Mouse (Mus musculus) heart, embryonic 10.5 days (tissue): ENCODE measurements around the gene Gpr153. TPM values are rescaled to one million over a fixed set of nuclear protein-coding genes. Genes with fewer than 3 reads are reported as not detected.
"Not testable (repeated sequence)": the region's sequence is repeated elsewhere in the genome, so short reads cannot be mapped to it uniquely, and the experiment has no call there.

Experiments
- DNase-seq: peaks from one replicate; pipeline ENCODE4 v3.0.0-alpha.2; 2017; ENCODE audit warnings: low spot score
- H3K27ac ChIP-seq: fragments of 300-500 bp; sonication (generic); 2 replicates; pipeline ENCODE4 v1.5.1; 2016; ENCODE audit warnings: mild to moderate bottlenecking
- H3K27me3 ChIP-seq: fragments of 300-500 bp; sonication (generic); 2 replicates; pipeline ENCODE4 v1.6.1; 2016; ENCODE audit warnings: mild to moderate bottlenecking; ENCODE audit not compliant: poor library complexity, insufficient read depth, severe bottlenecking
- H3K36me3 ChIP-seq: fragments of 300-500 bp; sonication (generic); 2 replicates; pipeline ENCODE4 v1.6.1; 2016; ENCODE audit warnings: mild to moderate bottlenecking, moderate library complexity
- H3K4me1 ChIP-seq: fragments of 300-500 bp; sonication (generic); 2 replicates; pipeline ENCODE4 v1.6.1; 2016; ENCODE audit warnings: mild to moderate bottlenecking
- H3K4me3 ChIP-seq: fragments of 300-500 bp; sonication (generic); 2 replicates; pipeline ENCODE4 v1.5.1; 2016; ENCODE audit warnings: mild to moderate bottlenecking, moderate library complexity
- H3K9me3 ChIP-seq: fragments of 300-500 bp; sonication (generic); 2 replicates; pipeline ENCODE4 v1.6.1; 2016; ENCODE audit warnings: mild to moderate bottlenecking, moderate library complexity
- WGBS: fragments of 180-500 bp; shearing (Covaris S2); methylation state at CpG from one replicate; pipeline ENCODE4 v1.1.7; 2016; 5-methylcytosine and 5-hydroxymethylcytosine counted together
- polyA plus RNA-seq: library from polyadenylated mRNA; unstranded; fragments of >200 nt; fragmentation: Nextera tagmentation; extraction: Ambion mirVana; gene quantifications from 2 replicates; pipeline ENCODE4 v1.2.1, GENCODE M21; 2016

The Gpr153 gene
- 5.5 and 6.3 TPM in 2 replicates for polyA plus RNA-seq

DNA sequence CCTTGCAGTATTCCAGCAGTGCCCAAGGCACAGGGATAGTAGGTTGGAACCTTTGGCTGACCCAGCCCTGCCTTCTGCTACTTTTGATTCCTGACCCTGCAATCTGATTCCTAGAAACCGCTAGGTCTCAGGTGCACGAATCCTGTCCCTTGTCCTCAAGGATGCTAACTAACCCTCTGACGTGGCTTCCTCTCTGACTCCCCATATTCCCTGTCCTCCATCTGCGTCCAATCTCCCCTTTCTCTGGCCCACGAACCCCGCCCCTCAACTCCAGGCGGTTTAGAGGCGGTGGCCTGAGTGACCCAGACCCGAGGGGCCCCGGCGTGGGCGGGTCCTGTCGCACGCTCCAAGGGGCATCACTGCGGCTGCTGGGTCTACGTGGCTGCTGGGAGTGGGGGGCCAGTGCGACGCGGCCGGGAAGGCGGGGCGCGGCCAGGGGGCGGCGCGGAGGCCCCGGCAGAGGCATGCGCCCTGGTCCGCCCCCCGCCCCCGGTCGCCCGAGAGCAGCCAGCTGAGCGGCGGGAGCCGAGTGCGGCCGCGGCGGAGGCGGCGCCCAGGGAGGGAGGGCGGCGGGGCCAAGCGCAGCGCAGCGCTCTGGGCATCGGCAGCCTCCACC is at the start of gene Gpr153:
Gene Gpr153 (plus strand): TSS at position 612 of the 616 bp plus-strand sequence.
- peak within 1 kb of the TSS; percentile 88 for H3K27ac ChIP-seq
- peak within 1 kb of the TSS; percentile 84 for H3K4me3 ChIP-seq
- peak; percentile 84 for DNase-seq
- WGBS: under 1% methylated on average over 46 of the region's 48 CpGs
- H3K36me3 ChIP-seq: no peaks in the 10 kb centered on the region
- peaks cover 65% of the 10 kb centered on the region for H3K27me3 ChIP-seq
- no peaks in the 10 kb centered on the region; the same call in 1 of the 2 replicates for H3K9me3 ChIP-seq
- peaks cover 67% of the 10 kb centered on the region for H3K4me1 ChIP-seq

DNA sequence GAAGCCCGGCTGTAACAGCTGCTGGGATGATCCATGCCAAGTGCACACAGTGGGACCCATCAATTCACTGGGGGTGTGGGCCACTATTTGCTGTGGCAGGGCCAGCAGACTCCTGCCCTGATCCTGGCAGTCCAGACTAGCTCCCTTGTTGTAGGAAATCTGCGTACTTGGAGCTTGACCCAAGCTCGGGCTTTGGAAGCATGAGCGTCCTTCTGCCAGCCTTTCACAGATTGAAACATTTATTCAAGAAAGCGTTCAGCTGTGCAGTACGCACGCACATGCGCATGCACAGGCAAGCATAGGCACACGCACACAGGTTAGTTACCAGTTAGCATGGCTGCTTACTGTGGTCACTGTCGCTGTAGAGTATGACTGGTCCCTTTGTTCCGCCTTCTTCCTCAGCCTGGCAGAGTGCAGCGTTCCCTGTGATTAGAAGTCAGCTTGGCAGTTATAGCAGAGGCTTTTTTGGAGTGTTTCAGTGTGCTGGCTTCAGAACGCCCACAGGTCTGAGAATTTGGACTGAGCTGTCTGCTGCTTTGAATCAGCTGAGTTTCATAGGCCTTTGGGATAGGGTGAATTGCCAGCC is 47.0 kb upstream of the Gpr153 start:
- no peak for DNase-seq
- Histone ChIP-seq H3K4me1 (peaks cover 24% of the 10 kb centered on the region), H3K27me3 (peaks cover 9% of the 10 kb centered on the region; the same call in 1 of the 2 replicates), H3K4me3 (no peak overlapping the region), H3K36me3 (peaks cover 2% of the 10 kb centered on the region; the same call in 1 of the 2 replicates), H3K27ac (no peak overlapping the region), H3K9me3 (no peaks in the 10 kb centered on the region)
- 82% methylated on average over 13 of the region's 13 CpGs for WGBS

DNA sequence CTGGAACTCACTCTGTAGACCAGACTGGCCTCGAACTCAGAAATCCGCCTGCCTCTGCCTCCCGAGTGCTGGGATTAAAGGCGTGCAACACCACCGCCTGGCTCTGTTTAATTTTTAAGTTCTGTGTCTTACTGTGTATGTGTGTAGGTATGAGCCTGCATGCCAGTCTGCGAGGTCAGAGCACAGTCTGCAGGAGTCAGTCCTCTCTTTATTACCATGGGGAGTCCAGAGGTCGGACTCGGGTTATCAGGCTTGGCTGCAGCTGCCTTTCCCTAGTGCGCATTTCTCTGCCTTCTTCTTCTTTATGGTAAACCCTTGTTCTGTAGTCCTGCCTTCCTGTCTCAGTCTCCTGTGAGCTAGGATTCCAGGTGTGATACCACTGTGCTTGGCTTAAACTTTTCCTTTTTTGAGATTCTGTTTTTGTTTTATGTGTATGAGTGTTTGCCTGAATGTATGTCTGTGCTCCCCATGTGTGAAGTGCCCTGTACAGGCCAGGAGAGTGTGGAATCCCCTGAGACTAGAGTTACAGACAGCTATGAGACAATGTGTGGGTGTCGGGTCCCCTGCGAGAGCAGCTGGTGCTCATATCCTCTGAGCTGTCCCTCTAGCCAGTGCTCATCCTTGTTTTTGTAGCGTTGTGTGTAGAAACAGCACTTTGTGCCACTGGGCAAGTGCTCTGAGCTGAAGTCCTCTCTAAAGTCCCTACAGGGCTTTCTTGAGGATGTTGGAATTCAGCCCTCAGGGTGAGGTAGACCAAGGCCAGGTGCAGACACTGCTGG is 46.1 kb upstream of the Gpr153 start:
- no peak overlapping the region for H3K4me3 ChIP-seq
- 0 out of 2 replicates have a peak, but pooled peaks cover 4% of the 10 kb centered on the region for H3K27me3 ChIP-seq
- 75% methylated on average over 12 of the region's 12 CpGs for WGBS
- H3K4me1 ChIP-seq: peaks cover 32% of the 10 kb centered on the region
- no peak overlapping the region for H3K27ac ChIP-seq
- H3K36me3 ChIP-seq: peaks cover 3% of the 10 kb centered on the region; the same call in 1 of the 2 replicates
- no peaks in the 10 kb centered on the region for H3K9me3 ChIP-seq
- DNase-seq: no peak

DNA sequence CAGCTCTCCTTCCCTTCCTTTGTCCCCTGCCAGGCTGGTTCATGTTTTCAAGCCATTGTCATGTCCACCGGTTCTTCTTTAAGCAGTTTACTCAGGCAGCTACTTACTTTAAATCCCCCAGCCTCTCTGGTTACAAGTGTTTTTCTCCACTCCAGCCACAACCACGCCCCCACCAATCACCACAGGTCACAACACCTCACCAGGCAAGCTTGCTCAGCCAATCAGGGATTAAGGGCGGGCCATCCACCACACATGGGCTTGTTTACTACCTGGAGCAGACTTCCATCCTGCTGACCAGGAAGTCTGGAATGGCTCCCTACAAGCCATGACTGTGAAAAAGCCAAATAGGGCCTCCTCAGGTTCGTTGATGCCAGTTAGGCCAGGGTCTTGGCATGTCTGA is 43.7 kb upstream of the Gpr153 start:
- peaks cover 32% of the 10 kb centered on the region for H3K4me1 ChIP-seq
- not testable (repeated sequence) for DNase-seq, H3K27me3 ChIP-seq, H3K36me3 ChIP-seq, H3K4me3 ChIP-seq, H3K27ac ChIP-seq, H3K9me3 ChIP-seq
- 23% methylated on average over 4 of the region's 4 CpGs for WGBS

DNA sequence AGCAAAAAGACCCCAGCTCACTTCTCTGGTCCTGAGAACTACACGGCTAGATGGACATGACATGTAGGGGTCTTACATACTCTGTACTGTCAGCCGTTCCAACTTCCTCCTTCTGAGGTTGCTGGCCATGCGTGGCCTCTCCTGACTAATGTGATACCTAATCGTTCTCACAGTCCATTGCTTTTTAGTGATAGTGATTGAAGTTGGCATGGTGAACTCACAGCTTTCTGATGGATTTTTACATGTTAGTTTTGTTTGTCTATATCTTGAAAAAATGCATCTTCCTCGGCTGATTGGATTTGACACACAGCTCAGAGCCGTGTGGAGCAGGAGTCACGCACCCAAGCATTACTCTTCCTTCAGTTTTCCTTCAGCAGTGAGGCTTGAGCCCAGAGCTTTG is 42.7 kb upstream of the Gpr153 start:
- WGBS: 83% methylated on average over 7 of the region's 7 CpGs
- Histone ChIP-seq H3K36me3 (peaks cover 7% of the 10 kb centered on the region; the same call in 1 of the 2 replicates), H3K27ac (no peak overlapping the region), H3K4me3 (no peak overlapping the region), H3K9me3 (no peaks in the 10 kb centered on the region), H3K4me1 (peaks cover 32% of the 10 kb centered on the region), H3K27me3 (no peaks in the 10 kb centered on the region)
- DNase-seq: no peak

DNA sequence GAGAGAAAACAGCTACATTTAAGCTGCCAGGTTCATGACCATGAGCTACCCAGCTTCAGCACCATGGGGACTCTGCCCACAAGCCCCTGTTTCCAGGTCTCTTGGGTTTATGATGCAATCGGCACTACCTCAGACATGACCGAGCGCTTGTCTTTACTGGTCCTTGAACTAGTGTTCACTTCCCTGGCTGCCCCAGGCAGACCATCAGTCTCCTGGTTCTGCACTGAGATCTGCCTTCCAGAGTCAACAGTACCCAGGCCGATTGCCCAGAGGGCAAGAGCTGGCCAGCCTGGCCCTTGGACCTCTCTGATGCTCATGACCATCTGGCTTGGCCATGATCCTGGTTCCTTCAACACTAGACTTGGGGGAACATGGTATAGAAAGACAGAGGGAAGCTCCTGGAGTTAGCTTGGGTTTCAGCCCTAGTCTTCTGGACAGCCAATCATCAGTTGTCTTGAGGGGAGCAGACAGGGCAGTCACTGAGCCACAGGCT is 41.6 kb upstream of the Gpr153 start:
- 85% methylated on average over 4 of the region's 4 CpGs for WGBS
- peaks cover 11% of the 10 kb centered on the region; the same call in 1 of the 2 replicates for H3K36me3 ChIP-seq

DNA sequence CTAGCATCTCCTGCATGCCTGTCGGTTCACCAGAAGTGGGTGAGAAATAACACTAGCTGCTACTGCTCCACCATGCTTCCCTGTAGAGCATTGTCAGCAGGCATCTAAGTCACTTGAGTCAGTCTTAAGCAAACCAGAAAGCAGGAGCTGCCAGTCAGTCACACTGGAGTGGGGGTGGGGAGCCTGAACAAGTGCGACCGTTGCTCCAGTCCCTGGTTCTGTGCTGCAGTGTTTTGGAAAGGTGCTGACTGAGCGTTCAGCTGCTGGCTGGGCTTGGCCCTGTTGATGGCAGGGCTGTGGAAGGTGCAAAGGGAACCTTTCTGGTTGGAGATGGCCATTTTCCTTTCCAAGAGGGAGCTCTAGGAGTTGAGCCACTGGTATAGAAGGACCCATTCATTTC is 34.1 kb upstream of the Gpr153 start:
- WGBS: 49% methylated on average over 4 of the region's 4 CpGs
- Histone ChIP-seq H3K27ac (peak overlapping the region; percentile 23; the same call in 1 of the 2 replicates), H3K27me3 (no peaks in the 10 kb centered on the region), H3K9me3 (no peaks in the 10 kb centered on the region), H3K4me1 (peaks cover 53% of the 10 kb centered on the region), H3K4me3 (no peak overlapping the region), H3K36me3 (peaks cover 9% of the 10 kb centered on the region; the same call in 1 of the 2 replicates)
- DNase-seq: no peak

More for the DNA sequence above, 41.6 kb upstream of the Gpr153 start:
- Histone ChIP-seq H3K27me3 (no peaks in the 10 kb centered on the region), H3K4me3 (no peak overlapping the region), H3K27ac (no peak overlapping the region), H3K4me1 (peaks cover 32% of the 10 kb centered on the region), H3K9me3 (no peaks in the 10 kb centered on the region)
- no peak for DNase-seq

DNA sequence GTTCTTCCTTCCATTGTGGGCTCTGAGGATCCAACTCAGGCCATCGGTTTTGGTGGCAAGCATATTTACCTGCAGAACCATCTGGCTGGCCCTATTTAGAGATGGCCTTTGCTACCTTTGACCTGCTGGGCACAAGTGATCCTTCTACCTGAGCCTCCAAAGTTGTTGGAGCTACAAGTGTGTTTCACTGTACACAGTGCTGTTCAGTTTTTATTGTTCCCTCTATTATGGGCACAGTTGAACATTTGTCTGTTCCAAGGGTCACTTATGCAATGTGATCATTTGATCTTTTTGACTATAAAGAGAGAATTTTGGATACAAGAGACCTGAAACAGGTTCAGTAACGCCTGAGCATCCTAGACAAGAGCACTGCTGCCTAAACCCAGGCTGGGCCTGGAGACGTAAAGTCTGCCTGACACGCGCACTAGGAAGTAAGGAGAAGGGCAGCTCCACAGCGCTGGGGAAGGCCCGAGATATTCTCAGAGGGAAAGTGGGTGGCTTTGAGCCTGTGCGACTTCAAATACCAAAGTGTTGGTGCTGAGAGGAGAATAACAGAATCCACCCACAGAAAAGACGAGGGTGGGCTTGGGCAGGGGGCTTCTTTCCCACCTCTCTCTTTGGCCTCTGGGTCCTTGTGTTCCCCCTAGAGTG is 30.7 kb upstream of the Gpr153 start:
- no peaks in the 10 kb centered on the region for H3K27me3 ChIP-seq
- H3K4me1 ChIP-seq: peaks cover 79% of the 10 kb centered on the region
- no peaks in the 10 kb centered on the region for H3K36me3 ChIP-seq
- no peak for DNase-seq
- no peaks in the 10 kb centered on the region for H3K9me3 ChIP-seq
- H3K27ac ChIP-seq: peak overlapping the region; percentile 77
- H3K4me3 ChIP-seq: no peak overlapping the region
- WGBS: 79% methylated on average over 9 of the region's 9 CpGs

DNA sequence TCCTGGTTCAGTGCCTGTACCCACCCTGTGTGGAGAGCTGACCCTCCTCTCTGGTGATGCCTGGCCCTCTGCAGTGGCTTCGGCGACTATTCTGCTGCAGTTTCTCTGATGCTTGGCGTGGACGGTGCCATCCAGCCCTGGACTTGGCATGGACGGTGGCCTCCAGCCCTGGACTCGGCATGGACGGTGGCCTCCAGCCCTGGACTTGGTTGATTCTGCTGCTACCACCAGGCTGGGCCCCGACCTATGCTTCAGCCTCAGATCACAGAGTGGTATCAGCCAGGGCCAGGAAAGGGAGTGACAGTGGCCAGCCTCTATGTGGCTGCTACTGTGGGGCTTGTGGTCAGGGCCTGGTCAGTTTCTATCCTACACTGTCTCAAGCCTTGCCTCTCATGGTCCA is 30.1 kb upstream of the Gpr153 start:
- Histone ChIP-seq H3K27ac (peak overlapping the region; percentile 77), H3K9me3 (no peaks in the 10 kb centered on the region), H3K4me3 (no peak overlapping the region), H3K4me1 (peaks cover 72% of the 10 kb centered on the region), H3K36me3 (no peaks in the 10 kb centered on the region), H3K27me3 (no peaks in the 10 kb centered on the region)
- 88% methylated on average over 8 of the region's 8 CpGs for WGBS
- no peak for DNase-seq

DNA sequence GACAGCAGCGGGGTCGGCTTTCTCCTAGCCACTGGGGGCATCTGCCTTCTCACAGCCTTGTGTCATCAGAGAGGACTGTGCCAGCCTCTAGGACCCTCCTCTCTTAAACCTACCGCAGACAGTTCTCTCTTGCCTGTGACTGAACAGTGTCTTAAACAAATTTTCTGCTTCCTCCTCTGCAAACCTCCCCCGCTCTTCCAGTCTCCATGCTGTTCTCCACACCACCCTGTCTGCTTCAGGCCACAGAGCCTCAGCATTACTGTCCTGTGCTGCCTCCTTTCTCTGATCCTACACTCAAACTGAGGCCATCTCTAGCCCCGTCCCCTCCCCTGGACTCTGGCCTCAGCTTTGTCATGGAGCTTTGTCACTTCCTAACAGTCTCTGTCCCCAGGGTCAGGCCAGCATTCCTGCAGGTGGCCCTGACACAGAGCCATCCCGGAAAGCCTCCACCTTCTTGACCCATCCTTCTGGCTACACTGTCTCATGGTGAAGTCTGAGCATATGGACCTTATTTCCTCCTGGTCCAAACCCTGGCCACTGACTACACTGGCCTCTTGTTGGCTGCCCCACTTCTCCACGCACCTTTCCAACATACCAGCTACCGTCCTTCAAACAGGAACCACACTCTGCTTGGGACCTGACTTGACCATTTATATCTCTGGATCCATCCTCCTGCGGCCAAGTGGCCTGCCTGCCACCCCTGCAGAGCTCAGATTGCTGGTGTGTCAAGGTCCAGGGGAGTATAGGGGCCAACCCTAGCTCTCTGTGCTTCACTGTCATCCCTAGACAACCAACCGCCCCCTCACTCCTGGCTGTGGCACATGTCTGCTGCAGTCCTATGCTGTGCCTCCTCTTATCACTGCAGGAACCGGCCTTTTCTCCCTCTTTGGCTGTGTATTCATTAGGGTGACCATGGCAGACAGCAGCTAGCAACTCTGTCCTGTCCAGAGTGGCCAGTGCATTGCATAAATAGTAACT is 29.2 kb upstream of the Gpr153 start:
- no peak overlapping the region for H3K4me3 ChIP-seq
- no peaks in the 10 kb centered on the region for H3K27me3 ChIP-seq
- DNase-seq: no peak
- H3K4me1 ChIP-seq: peaks cover 64% of the 10 kb centered on the region
- no peaks in the 10 kb centered on the region for H3K36me3 ChIP-seq
- WGBS: 70% methylated on average over 11 of the region's 11 CpGs
- H3K27ac ChIP-seq: peak overlapping the region; percentile 77
- no peaks in the 10 kb centered on the region for H3K9me3 ChIP-seq

DNA sequence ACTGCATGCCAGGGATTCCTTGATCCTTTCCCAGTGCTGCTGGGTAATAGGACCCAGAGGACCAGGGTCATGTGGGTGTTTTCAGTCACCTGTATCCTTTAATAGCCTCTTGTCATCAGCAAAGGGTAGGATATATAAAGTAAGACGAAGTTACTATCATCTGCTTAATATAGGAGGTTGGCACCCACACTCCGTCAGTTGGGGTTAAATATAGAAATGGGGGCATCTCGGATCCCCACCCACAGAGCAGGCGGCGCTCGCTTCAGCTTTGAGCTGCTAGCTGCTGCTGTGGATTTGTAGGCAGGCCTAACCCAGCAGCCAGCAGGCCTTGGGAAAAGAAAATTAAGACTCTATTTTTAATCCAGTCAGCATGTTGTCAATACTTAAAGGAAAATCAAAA is 28.0 kb upstream of the Gpr153 start:
- Histone ChIP-seq H3K36me3 (no peaks in the 10 kb centered on the region), H3K9me3 (no peaks in the 10 kb centered on the region), H3K27ac (peak overlapping the region; percentile 74; the same call in 1 of the 2 replicates), H3K4me1 (peaks cover 57% of the 10 kb centered on the region), H3K4me3 (no peak overlapping the region), H3K27me3 (no peaks in the 10 kb centered on the region)
- 42% methylated on average over 6 of the region's 6 CpGs for WGBS
- no peak for DNase-seq

DNA sequence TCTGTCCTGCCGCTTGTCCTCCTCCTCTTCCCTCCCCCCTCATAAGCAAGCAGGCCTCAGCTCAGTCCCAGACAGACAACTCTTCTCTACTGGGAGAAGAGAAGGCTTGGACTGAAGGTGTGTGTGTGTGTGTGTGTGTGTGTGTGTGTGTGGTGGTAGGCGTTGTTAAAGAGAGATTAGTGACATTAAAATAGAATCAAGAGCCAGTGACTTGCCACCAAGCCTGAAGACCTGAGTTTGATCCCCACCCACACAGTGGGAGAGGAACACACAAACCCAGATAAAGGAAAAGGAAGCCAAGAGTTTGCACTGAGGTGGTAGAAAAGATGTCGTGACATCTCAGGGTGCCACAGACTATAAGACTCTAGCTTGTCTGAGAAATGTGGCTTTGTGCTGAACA is 26.8 kb upstream of the Gpr153 start:
- no peak overlapping the region for H3K4me3 ChIP-seq
- no peaks in the 10 kb centered on the region for H3K36me3 ChIP-seq
- peaks cover 53% of the 10 kb centered on the region for H3K4me1 ChIP-seq
- peak overlapping the region; percentile 74 for H3K27ac ChIP-seq
- WGBS: 55% methylated on average over 3 of the region's 3 CpGs
- DNase-seq: no peak
- no peaks in the 10 kb centered on the region for H3K27me3 ChIP-seq
- H3K9me3 ChIP-seq: no peaks in the 10 kb centered on the region
